Mouse (Mus musculus): Measurements from ENCODE around the gene Krtap4-1.

The Krtap4-1 gene

DNA sequence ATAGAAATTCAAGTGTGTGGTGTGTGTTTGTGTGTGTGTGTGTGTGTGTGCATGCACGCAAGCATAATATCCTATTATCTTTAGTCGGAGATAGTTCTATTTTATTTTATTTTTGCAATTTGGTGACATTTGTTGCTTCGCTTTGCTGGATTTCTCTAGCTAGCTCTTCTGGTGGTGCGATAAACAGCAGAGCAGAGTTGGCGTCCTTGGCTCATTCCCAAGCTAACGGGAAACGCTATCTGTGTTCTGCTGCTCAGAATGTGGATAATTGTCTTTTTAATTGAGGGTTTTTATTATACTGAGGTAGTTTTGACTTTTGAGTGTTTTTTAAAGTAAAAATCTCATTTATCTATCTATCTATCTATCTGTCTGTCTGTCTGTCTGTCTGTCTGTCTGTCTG is 42.9 kb downstream of the Krtap4-1 start:
- WGBS: 51% methylated on average over 7 of the region's 7 CpGs

DNA sequence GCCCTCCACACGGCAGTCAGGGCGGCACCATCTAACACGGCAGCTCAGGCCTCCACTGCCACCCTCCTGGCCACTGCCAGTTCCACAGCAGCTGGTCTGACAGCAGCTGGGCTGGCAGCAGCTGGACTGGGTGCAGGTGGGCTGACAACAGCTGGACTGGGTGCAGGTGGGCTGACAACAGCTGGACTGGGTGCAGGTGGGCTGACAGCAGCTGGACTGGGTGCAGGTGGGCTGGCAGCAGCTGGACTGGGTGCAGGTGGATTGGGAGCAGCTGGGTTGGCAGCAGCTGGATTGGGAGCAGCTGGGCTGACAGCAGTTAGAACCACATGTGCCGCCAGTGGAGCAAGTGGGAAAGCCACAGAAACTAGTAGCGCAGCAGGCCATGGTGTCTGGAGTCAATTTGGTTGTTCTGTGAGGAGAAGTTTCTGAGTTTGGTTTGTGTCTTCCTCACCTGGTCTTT is 44.8 kb downstream of the Krtap4-1 start, which contains the start of gene Krtap1-4:
Gene Krtap1-4, minus strand, starts transcription at position 410 of the 460 bp plus-strand sequence.
- WGBS: 86% methylated on average over 5 of the region's 5 CpGs

DNA sequence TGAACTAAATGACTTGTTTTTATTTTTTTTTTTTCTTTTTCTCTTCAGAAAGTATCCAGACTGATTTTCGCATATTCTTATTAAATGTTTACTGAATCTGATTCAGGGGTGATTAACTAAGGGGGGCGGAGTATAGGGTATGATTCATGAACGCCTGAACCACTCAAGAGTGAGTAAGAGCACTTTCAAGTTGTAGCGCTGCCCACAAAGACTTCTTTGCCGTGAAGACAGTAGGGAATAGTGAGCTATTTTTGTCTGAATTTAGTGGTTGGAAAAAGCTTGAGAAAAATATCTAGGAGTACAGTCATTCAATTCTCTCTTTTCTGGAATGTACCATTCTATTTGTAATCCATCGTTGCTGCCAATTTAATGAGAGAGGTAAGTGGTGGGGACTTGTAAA is 46.5 kb downstream of the Krtap4-1 start:
- WGBS: 44% methylated on average over 6 of the region's 6 CpGs

DNA sequence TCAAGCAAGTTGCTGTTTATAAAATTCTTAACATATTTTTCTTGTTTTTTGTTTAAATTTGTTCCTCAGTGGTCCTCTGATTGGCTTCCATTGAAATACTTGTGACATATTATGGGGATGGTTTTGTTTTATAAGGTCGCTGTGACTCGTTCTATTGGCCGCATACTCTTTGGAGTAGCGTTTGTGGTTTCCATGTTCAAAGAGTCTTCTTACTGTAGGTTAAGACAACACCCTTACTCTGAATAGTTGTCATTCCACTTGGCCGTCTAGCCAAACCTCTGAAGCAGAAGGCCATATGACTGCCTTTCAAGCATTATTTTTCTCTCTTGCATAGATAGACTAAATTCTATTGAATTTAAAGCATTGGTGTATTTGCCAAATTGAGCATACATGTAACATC is 47.0 kb downstream of the Krtap4-1 start:
- WGBS: 92% methylated on average over 5 of the region's 5 CpGs

DNA sequence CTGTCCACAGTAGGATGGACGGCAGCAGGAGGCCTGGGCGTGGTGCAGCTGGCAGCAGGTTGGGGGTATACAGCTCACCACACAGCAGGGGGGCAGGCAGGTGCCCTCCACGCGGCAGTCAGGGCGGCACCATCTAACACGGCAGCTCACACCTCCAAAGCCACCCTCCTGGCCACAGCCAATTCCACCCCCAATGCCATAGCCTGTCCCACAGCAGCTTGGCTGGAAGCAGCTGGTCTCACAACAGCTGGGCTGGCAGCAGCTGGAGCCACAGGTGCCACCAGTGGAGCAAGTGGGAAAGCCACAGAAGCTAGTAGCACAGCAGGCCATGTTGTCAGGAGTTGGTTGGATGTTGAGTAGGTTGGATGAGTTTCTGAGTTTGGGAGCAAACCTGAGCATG is 47.4 kb downstream of the Krtap4-1 start, which contains the start of gene Krtap1-5:
Gene Krtap1-5, minus strand, starts transcription at position 381 of the 400 bp plus-strand sequence.
- 82% methylated on average over 6 of the region's 6 CpGs for WGBS

Data from cerebral cortex, adult 2 months (tissue).